Mouse (Mus musculus) G1E-ER4 (cell line): ENCODE measurements around the gene Fam189a2. TPM values are rescaled to one million over a fixed set of nuclear protein-coding genes. Genes with fewer than 3 reads are reported as not detected.

ENCODE experiments used
- GATA1 ChIP-seq: IDR thresholded peaks from one replicate; pipeline ENCODE4 v1.8.0; 2012; ENCODE audit warnings: low read length, inconsistent platforms
- polyA plus RNA-seq: library from polyadenylated mRNA; stranded (reverse); fragments of >175 nt; gene quantifications from 2 replicates; pipeline ENCODE4 v1.2.3, GENCODE M21; 2012

Fam189a2 gene
- polyA plus RNA-seq, 1 experiment, result not detected

GRCm38 (mm10) chr19:23967156-23967555 is 63.7 kb downstream of the Fam189a2 start:
- no peak for TF ChIP-seq GATA1

GRCm38 (mm10) chr19:23966376-23966775 is 64.4 kb downstream of the Fam189a2 start:
- TF ChIP-seq GATA1, result no peak

- no peak for TF ChIP-seq GATA1
These were observed 66.4 kb downstream of the Fam189a2 start for GRCm38 (mm10) chr19:23964401-23964910.

- no peak for TF ChIP-seq GATA1
These were observed 69.3 kb downstream of the Fam189a2 start for GRCm38 (mm10) chr19:23961516-23961915.

GRCm38 (mm10) chr19:23960831-23961447 is 69.9 kb downstream of the Fam189a2 start:
- TF ChIP-seq GATA1, result no peak

- TF ChIP-seq GATA1, result no peak
These were observed 70.5 kb downstream of the Fam189a2 start for GRCm38 (mm10) chr19:23960275-23960674.

- no peak for TF ChIP-seq GATA1
These were observed 70.9 kb downstream of the Fam189a2 start for GRCm38 (mm10) chr19:23959870-23960269.

- TF ChIP-seq GATA1, result no peak
These were observed 71.9 kb downstream of the Fam189a2 start for GRCm38 (mm10) chr19:23958925-23959324.

- no peak for TF ChIP-seq GATA1
These were observed 73.3 kb downstream of the Fam189a2 start for GRCm38 (mm10) chr19:23957563-23957962.

GRCm38 (mm10) chr19:23956299-23956975 is 74.4 kb downstream of the Fam189a2 start:
- TF ChIP-seq GATA1, result no peak

GRCm38 (mm10) chr19:23955461-23955860 is 75.4 kb downstream of the Fam189a2 start:
- no peak for TF ChIP-seq GATA1

- TF ChIP-seq GATA1, result no peak
These were observed 82.4 kb downstream of the Fam189a2 start for GRCm38 (mm10) chr19:23948301-23949000.

GRCm38 (mm10) chr19:23947871-23948270 is 82.9 kb downstream of the Fam189a2 start:
- no peak for TF ChIP-seq GATA1

- no peak for TF ChIP-seq GATA1
These were observed 84.1 kb downstream of the Fam189a2 start for GRCm38 (mm10) chr19:23946751-23947150.

GRCm38 (mm10) chr19:23946026-23946685 is 84.7 kb downstream of the Fam189a2 start:
- TF ChIP-seq GATA1, result no peak

- TF ChIP-seq GATA1, result no peak
These were observed 87.9 kb downstream of the Fam189a2 start for GRCm38 (mm10) chr19:23942886-23943285.
